Mouse (Mus musculus): Measurements from ENCODE around the gene Acacb. TPM values are rescaled to one million over a fixed set of nuclear protein-coding genes. Genes with fewer than 3 reads are reported as not detected.

The Acacb gene
- polyA plus RNA-seq, 1 experiment from 2014 or later, result 0.70 TPM

DNA sequence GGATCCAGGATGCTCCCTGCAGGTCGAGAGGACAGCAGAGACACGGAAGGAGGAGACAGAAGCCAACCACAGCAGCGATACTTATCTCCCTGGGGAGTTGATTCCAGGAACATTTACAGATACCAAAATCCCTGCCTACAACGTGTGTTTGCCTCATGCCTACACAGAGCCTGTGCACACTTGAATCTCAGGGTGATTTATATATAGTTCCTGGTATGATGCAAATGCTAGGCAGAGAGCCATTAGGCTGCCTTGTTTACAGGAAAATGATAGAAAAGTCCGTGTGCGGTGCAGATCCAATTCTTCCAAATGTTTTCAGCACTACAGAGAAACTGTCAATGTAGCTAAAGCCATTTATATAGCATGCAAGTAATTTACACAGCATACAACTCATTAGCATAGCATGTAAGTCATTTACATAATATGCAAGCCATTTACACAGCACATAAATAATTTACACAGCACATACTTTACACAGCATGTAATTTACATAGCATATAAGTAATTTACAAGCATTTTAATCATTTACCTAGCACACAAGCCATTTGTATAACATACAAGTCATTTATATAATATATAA, 16.9 kb downstream of the Acacb start:
- H3K36me3 ChIP-seq, result no peaks in the 10 kb centered on the region
- no peaks in the 10 kb centered on the region for H3K4me1 ChIP-seq
- H3K27ac ChIP-seq, result no peak overlapping the region
- no peak for ATAC-seq
- no peaks in the 10 kb centered on the region for H3K9me3 ChIP-seq (replicated peaks)
- peaks cover 16% of the 10 kb centered on the region for H3K27me3 ChIP-seq (replicated peaks)
- H3K4me3 ChIP-seq, result no peak overlapping the region
- no peak overlapping the region for H3K9ac ChIP-seq
- 51% methylated on average over 6 of the region's 6 CpGs for WGBS (ENCODE audit: insufficient replicate concordance)
- no peak overlapping the region for H3K4me2 ChIP-seq

DNA sequence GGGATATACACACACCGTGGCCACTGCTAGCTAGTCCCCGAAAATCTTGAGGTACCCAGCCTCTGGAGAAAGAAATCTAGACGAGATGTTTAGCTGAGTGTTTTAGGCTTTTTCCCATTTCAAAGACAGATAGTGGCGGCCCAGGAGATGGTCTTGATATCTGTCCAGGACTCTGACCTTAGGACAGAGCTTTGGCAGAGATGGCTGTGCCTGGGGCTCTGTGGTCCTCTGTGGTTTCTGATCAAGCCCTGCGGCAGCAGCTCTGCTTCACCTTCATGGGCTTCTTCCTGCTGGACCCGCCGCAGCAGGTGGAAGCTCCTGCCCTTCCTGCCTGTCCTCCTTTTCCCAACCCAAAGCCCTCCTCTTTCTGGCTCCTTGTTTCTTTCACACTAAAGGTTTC, 24.0 kb downstream of the Acacb start:
- no peak overlapping the region for H3K9ac ChIP-seq
- no peak for ATAC-seq
- WGBS (ENCODE audit: insufficient replicate concordance), result 62% methylated on average over 7 of the region's 7 CpGs
- H3K4me3 ChIP-seq, result no peak overlapping the region
- no peaks in the 10 kb centered on the region for H3K9me3 ChIP-seq (replicated peaks)
- no peak overlapping the region for H3K4me2 ChIP-seq
- H3K27me3 ChIP-seq (replicated peaks), result peaks cover 9% of the 10 kb centered on the region; the same call in 1 of the 2 replicates
- H3K4me1 ChIP-seq, result peaks cover 17% of the 10 kb centered on the region
- no peak overlapping the region for H3K27ac ChIP-seq
- H3K36me3 ChIP-seq, result no peaks in the 10 kb centered on the region

DNA sequence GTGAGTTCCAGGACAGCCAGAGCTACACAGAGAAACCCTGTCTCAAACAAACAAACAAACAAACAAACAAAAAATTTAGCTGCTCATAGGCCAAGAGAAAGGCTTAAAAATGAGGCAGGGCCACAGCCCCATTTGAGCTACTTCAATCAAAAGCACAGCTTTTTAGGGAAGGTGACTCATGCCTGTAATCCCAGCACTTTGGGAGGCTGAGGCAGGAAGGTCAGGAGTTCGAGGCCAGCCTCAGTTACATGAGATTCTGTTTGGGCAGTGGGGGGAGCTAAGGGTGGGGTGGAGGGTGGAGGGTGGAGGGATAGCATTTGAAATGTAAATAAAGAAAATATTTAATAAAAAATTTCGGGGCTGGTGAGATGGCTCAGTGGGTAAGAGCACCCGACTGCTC, 26.6 kb downstream of the Acacb start:
- Histone ChIP-seq H3K36me3 (no peaks in the 10 kb centered on the region), H3K4me1 (peaks cover 30% of the 10 kb centered on the region), H3K9me3 (replicated peaks) (no peaks in the 10 kb centered on the region), H3K27ac (no peak overlapping the region), H3K4me3 (no peak overlapping the region), H3K9ac (no peak overlapping the region), H3K4me2 (no peak overlapping the region), H3K27me3 (replicated peaks) (no peaks in the 10 kb centered on the region)
- WGBS (ENCODE audit: insufficient replicate concordance), result 74% methylated on average over 3 of the region's 3 CpGs
- ATAC-seq, result no peak

GRCm38 (mm10) chr5:114173458-114173857, 27.1 kb downstream of the Acacb start:
- ATAC-seq, result no peak
- Histone ChIP-seq H3K9me3 (replicated peaks) (no peaks in the 10 kb centered on the region), H3K4me1 (peaks cover 30% of the 10 kb centered on the region), H3K27ac (no peak overlapping the region), H3K4me3 (no peak overlapping the region), H3K4me2 (no peak overlapping the region), H3K9ac (no peak overlapping the region), H3K36me3 (no peaks in the 10 kb centered on the region), H3K27me3 (replicated peaks) (no peaks in the 10 kb centered on the region)
- 49% methylated on average over 7 of the region's 7 CpGs for WGBS (ENCODE audit: insufficient replicate concordance)

- 19% methylated on average over 16 of the region's 16 CpGs for WGBS (ENCODE audit: insufficient replicate concordance)
- H3K27ac ChIP-seq, result no peak overlapping the region
- H3K4me3 ChIP-seq, result peak overlapping the region; percentile 9; the same call in 1 of the 2 replicates
- no peak overlapping the region for H3K9ac ChIP-seq
- no peaks in the 10 kb centered on the region for H3K27me3 ChIP-seq (replicated peaks)
- H3K36me3 ChIP-seq, result no peaks in the 10 kb centered on the region
- peak overlapping the region; percentile 86 for H3K4me2 ChIP-seq
- ATAC-seq, result no peak
- H3K4me1 ChIP-seq, result peaks cover 30% of the 10 kb centered on the region
- H3K9me3 ChIP-seq (replicated peaks), result no peaks in the 10 kb centered on the region
These were observed 27.7 kb downstream of the Acacb start for GRCm38 (mm10) chr5:114173877-114174581.

GRCm38 (mm10) chr5:114174639-114175038, 28.3 kb downstream of the Acacb start:
- 11% methylated on average over 16 of the region's 16 CpGs for WGBS (ENCODE audit: insufficient replicate concordance)
- H3K4me3 ChIP-seq, result peak overlapping the region; percentile 9; the same call in 1 of the 2 replicates
- peak overlapping the region; percentile 86 for H3K4me2 ChIP-seq
- no peaks in the 10 kb centered on the region for H3K36me3 ChIP-seq
- peaks cover 30% of the 10 kb centered on the region for H3K4me1 ChIP-seq
- H3K9ac ChIP-seq, result no peak overlapping the region
- H3K27me3 ChIP-seq (replicated peaks), result no peaks in the 10 kb centered on the region
- H3K9me3 ChIP-seq (replicated peaks), result no peaks in the 10 kb centered on the region
- H3K27ac ChIP-seq, result no peak overlapping the region
- ATAC-seq, result no peak

- H3K27me3 ChIP-seq (replicated peaks), result no peaks in the 10 kb centered on the region
- H3K36me3 ChIP-seq, result no peaks in the 10 kb centered on the region
- ATAC-seq, result peak; percentile 97
- H3K4me3 ChIP-seq, result peak overlapping the region; percentile 62
- peak overlapping the region; percentile 68; the same call in 1 of the 2 replicates for H3K27ac ChIP-seq
- peaks cover 30% of the 10 kb centered on the region for H3K4me1 ChIP-seq
- H3K9ac ChIP-seq, result peak overlapping the region; percentile 53
- H3K9me3 ChIP-seq (replicated peaks), result no peaks in the 10 kb centered on the region
- peak overlapping the region; percentile 86 for H3K4me2 ChIP-seq
- whole genome bisulfite sequencing (ENCODE audit: insufficient replicate concordance), result under 1% methylated on average over 26 of the region's 26 CpGs
These were observed 29.3 kb downstream of the Acacb start for GRCm38 (mm10) chr5:114175596-114176171.

GRCm38 (mm10) chr5:114176548-114177400, 30.4 kb downstream of the Acacb start:
- Histone ChIP-seq H3K9ac (no peak overlapping the region), H3K4me1 (peaks cover 30% of the 10 kb centered on the region), H3K9me3 (replicated peaks) (no peaks in the 10 kb centered on the region), H3K4me3 (peak overlapping the region; percentile 62; the same call in 1 of the 2 replicates), H3K27me3 (replicated peaks) (no peaks in the 10 kb centered on the region), H3K36me3 (no peaks in the 10 kb centered on the region), H3K4me2 (peak overlapping the region; percentile 86), H3K27ac (no peak overlapping the region)
- no peak for ATAC-seq
- WGBS (ENCODE audit: insufficient replicate concordance), result 49% methylated on average over 8 of the region's 8 CpGs

DNA sequence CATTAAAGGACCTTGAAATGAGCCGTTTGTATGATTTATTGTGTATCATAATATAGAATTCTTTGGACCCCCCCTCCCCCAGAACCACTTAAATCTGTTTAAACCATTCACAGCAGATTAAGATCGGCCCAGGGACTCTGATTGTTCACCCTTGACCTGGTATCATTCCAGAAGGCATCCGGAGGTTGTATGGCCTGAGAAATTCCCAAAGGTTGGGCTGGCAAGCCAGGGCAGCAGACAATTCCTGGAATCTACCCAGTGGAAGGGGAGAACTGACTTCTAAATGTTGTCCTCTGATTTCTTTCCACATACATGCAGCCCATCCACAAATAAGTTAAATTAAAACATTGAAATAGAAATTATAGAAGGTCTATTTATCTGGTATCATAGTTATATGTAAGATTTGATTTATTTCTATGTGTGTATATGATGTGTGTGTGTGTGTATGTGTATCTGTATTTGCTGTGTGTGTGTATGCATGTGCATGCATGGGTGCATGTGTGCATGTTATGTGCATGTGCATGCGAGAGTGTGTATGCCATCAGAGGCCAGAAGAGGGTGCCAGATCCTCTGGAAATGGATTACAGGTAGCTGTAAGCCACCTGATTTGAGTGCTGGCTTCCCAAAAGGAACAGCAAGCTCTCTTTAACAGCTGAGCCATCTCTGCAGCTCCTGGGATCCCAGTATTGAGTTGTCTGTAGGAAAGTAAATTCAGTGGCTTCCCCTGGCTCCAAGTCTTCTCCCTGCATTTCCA, 31.8 kb downstream of the Acacb start:
- peaks cover 30% of the 10 kb centered on the region for H3K4me1 ChIP-seq
- H3K4me2 ChIP-seq, result no peak overlapping the region
- H3K36me3 ChIP-seq, result no peaks in the 10 kb centered on the region
- no peak for ATAC-seq
- H3K9ac ChIP-seq, result no peak overlapping the region
- H3K4me3 ChIP-seq, result no peak overlapping the region
- H3K27me3 ChIP-seq (replicated peaks), result no peaks in the 10 kb centered on the region
- no peaks in the 10 kb centered on the region for H3K9me3 ChIP-seq (replicated peaks)
- WGBS (ENCODE audit: insufficient replicate concordance), result 63% methylated on average over 4 of the region's 4 CpGs
- H3K27ac ChIP-seq, result no peak overlapping the region

DNA sequence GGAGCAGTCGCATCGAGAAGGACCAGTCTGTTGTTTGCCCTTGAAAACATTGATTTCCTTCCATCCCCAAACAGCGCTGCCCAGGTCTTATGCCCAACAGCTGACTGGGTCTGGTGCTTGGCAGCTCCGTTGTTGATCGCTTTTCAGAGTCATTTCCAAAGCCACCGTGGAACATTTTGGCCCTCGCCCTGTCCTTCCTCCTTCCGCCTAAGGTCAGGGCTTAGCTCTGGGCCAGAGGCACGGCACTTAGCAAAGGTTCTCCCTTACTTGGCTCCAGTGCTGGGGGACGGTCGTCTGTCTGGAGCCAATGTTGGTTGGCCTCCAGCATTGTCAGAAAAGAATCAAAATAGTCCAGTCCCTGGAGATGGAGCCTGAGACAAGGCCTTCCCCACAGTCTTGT, 33.2 kb downstream of the Acacb start:
- H3K4me3 ChIP-seq, result no peak overlapping the region
- H3K9ac ChIP-seq, result no peak overlapping the region
- no peak overlapping the region for H3K4me2 ChIP-seq
- no peak overlapping the region for H3K27ac ChIP-seq
- no peaks in the 10 kb centered on the region for H3K9me3 ChIP-seq (replicated peaks)
- peaks cover 21% of the 10 kb centered on the region for H3K4me1 ChIP-seq
- no peak for ATAC-seq
- WGBS (ENCODE audit: insufficient replicate concordance), result 71% methylated on average over 11 of the region's 11 CpGs
- no peaks in the 10 kb centered on the region for H3K36me3 ChIP-seq
- no peaks in the 10 kb centered on the region for H3K27me3 ChIP-seq (replicated peaks)

DNA sequence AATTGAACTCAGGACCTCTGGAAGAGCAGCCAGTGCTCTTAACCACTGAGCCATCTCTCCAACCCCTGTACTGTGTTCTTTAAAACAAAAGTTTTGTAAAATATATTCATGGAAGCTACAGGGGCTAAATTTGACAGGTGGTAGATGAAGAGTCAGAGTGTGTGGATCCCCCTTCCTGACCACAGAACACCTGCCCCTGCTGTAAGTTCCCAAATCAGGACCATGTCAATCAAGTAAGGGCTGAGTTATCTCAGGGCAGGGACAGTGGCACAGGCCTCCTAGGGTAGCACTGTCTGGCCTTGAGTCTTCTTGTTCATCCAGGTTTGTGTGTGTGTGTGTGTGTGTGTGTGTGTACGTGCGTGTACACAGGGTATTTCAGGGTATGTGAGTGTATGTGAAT, 37.2 kb downstream of the Acacb start:
- WGBS (ENCODE audit: insufficient replicate concordance), result 76% methylated on average over 2 of the region's 2 CpGs
- Histone ChIP-seq H3K9ac (no peak overlapping the region), H3K4me1 (no peaks in the 10 kb centered on the region), H3K27me3 (replicated peaks) (no peaks in the 10 kb centered on the region), H3K36me3 (no peaks in the 10 kb centered on the region), H3K9me3 (replicated peaks) (no peaks in the 10 kb centered on the region), H3K27ac (no peak overlapping the region), H3K4me3 (no peak overlapping the region), H3K4me2 (no peak overlapping the region)
- ATAC-seq, result no peak
